Mouse (Mus musculus) liver, adult 2 months (tissue): ENCODE data around the gene Dnaaf1.

Experiments
- CTCF ChIP-seq: fragments of 200-500 bp; IDR thresholded peaks from 2 replicates; pipeline ENCODE4 v1.5.1; 2011; ENCODE audit warnings: low read depth, low read length, control low read depth
- POLR2A ChIP-seq: fragments of 200-500 bp; IDR thresholded peaks from 2 replicates; pipeline ENCODE4 v1.6.1; 2011; ENCODE audit warnings: low read length, control low read depth; ENCODE audit not compliant: insufficient read depth; ENCODE audit errors: extremely low read depth

GRCm38 (mm10) chr8:119531397-119531796, 43.6 kb upstream of the Dnaaf1 start:
- TF ChIP-seq CTCF (no peak), POLR2A (no peak)
